Mouse (Mus musculus): ENCODE results near the gene Tex36. TPM values are rescaled to one million over a fixed set of nuclear protein-coding genes. Genes with fewer than 3 reads are reported as not detected.

The Tex36 gene
- polyA plus RNA-seq, 1 experiment from 2014 or later = not detected

DNA sequence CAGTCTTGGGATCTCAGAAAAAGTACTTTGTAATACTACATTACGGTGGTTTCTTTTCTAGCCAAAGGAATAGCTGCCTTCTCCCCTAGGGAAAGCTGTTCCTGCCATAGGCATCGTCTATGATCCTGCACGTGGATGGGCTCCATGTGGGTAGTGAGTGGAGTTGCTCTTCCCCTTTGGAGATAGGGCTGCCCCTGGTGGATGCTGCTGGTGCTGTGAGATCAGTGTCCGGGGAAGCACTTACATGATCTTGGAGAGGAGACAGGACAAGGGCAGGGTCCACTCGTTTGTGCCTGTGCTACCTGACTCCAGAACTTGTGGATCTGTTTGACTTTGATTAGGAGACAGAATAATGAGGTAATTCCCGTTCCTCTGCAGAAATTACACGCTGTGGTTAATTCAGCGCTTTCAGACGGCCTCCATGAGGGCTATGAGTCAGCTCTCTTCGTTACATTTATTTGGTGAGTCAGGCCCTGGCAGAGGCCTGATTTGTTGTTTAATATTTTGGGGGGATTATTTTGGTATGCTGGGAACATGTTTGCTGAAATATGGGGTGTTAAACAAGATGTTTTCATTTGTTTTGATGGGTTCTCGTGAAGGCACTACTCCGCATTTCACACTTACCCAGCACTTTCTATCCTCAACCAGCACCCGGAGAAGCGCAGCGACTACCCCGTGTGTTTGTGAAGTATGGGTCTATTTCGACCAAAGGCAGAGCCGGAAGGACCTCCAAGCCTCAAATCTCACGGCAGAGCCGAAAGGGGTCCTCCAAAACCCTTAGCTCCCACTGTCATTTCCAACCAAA, 22.3 kb downstream of the Tex36 start:
- no peak overlapping the region for H3K4me3 ChIP-seq
- H3K4me2 ChIP-seq = no peak overlapping the region
- no peaks in the 10 kb centered on the region for H3K27me3 ChIP-seq
- no peak for ATAC-seq
- H3K9me3 ChIP-seq (replicated peaks) = no peaks in the 10 kb centered on the region
- no peaks in the 10 kb centered on the region for H3K36me3 ChIP-seq (ENCODE audit: poor library complexity, severe bottlenecking)
- no peak overlapping the region for H3K9ac ChIP-seq
- no peak overlapping the region for H3K27ac ChIP-seq
- no peaks in the 10 kb centered on the region for H3K4me1 ChIP-seq
- 81% methylated on average over 20 of the region's 20 CpGs for WGBS

GRCm38 (mm10) chr7:133576825-133577224, 25.1 kb downstream of the Tex36 start:
- Histone ChIP-seq H3K4me1 (no peaks in the 10 kb centered on the region), H3K4me3 (no peak overlapping the region), H3K27me3 (no peaks in the 10 kb centered on the region), H3K9me3 (replicated peaks) (no peaks in the 10 kb centered on the region), H3K9ac (no peak overlapping the region), H3K27ac (no peak overlapping the region), H3K4me2 (no peak overlapping the region), H3K36me3 (ENCODE audit: poor library complexity, severe bottlenecking) (no peaks in the 10 kb centered on the region)
- whole genome bisulfite sequencing = 53% methylated on average over 4 of the region's 4 CpGs
- ATAC-seq = no peak

DNA sequence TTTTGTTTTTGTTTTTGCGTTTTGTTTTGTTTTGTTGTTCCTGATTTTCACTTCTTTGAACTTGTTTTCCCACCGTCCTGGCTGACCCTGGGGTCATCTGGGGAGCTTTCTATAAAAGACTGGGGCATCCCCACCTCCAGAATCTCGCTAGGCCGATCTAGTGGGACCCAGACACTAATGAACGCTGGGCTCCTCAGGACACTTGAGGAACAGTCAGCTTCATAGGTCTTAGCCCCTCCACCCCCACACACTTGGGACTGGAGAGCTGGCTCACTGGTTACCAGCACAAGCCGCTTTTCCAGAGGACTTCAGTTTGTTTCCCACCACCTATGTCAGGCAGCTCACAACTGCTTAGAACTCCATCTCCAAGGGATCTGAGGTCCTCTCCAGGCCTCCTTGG, 25.7 kb downstream of the Tex36 start:
- H3K36me3 ChIP-seq (ENCODE audit: poor library complexity, severe bottlenecking) = no peaks in the 10 kb centered on the region
- ATAC-seq = no peak
- H3K4me3 ChIP-seq = no peak overlapping the region
- H3K27ac ChIP-seq = no peak overlapping the region
- no peaks in the 10 kb centered on the region for H3K27me3 ChIP-seq
- H3K9ac ChIP-seq = no peak overlapping the region
- no peak overlapping the region for H3K4me2 ChIP-seq
- WGBS = 51% methylated on average over 6 of the region's 6 CpGs
- H3K4me1 ChIP-seq = peaks cover 5% of the 10 kb centered on the region; the same call in 1 of the 2 replicates
- no peaks in the 10 kb centered on the region for H3K9me3 ChIP-seq (replicated peaks)

DNA sequence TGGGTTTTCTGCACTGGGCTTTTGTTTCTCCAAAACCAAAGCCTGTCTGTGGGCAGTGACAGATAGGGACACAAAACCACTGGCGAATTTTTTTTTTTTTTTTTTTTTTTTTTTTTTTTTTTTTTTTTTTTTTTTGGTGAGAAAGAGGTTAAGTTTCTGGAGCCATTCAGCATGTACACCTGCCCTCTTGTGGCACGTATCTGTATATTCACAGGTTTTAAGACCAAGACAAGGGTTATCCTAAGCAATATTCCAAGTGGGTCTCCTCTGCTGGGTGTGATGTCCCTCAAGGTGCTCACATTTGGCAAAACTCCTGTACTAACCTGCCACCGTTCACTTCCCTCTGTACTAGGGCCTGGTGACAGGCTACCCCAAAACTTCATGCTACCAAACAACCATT, 30.0 kb downstream of the Tex36 start:
- no peaks in the 10 kb centered on the region for H3K9me3 ChIP-seq (replicated peaks)
- H3K36me3 ChIP-seq (ENCODE audit: poor library complexity, severe bottlenecking) = no peaks in the 10 kb centered on the region
- 40% methylated on average over 3 of the region's 3 CpGs for WGBS
- H3K27ac ChIP-seq = no peak overlapping the region
- H3K9ac ChIP-seq = no peak overlapping the region
- H3K4me1 ChIP-seq = peaks cover 7% of the 10 kb centered on the region; the same call in 1 of the 2 replicates
- H3K27me3 ChIP-seq = no peaks in the 10 kb centered on the region
- no peak for ATAC-seq
- H3K4me2 ChIP-seq = no peak overlapping the region
- no peak overlapping the region for H3K4me3 ChIP-seq

GRCm38 (mm10) chr7:133569194-133569880, 32.6 kb downstream of the Tex36 start:
- Histone ChIP-seq H3K36me3 (ENCODE audit: poor library complexity, severe bottlenecking) (no peaks in the 10 kb centered on the region), H3K27ac (no peak overlapping the region), H3K27me3 (no peaks in the 10 kb centered on the region), H3K9me3 (replicated peaks) (no peaks in the 10 kb centered on the region), H3K9ac (no peak overlapping the region), H3K4me3 (no peak overlapping the region), H3K4me2 (no peak overlapping the region), H3K4me1 (peaks cover 7% of the 10 kb centered on the region; the same call in 1 of the 2 replicates)
- WGBS = 93% methylated on average over 16 of the region's 16 CpGs
- no peak for ATAC-seq

DNA sequence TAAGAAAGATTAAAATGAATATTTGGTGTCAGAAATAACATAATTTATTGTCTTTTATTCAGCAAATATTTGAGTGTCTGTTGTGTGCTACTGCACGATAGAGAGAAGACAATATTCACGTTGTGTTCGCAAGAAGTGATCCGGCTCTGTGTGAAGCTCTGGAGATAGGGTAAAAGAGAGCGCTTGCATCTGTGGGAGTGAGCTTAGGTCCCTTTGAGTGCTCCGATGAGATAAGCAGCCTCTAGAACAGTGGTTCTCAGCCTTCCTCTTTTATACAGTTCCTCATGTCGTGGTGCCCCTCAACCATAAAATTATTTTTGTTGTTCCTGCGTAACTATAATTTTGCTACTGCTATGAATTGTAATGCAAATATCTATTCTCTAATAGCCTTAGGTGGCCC, 37.4 kb downstream of the Tex36 start:
- no peaks in the 10 kb centered on the region for H3K9me3 ChIP-seq (replicated peaks)
- H3K27ac ChIP-seq = no peak overlapping the region
- no peak overlapping the region for H3K4me2 ChIP-seq
- H3K36me3 ChIP-seq (ENCODE audit: poor library complexity, severe bottlenecking) = no peaks in the 10 kb centered on the region
- no peak for ATAC-seq
- H3K4me1 ChIP-seq = no peaks in the 10 kb centered on the region
- H3K4me3 ChIP-seq = no peak overlapping the region
- H3K9ac ChIP-seq = no peak overlapping the region
- WGBS = 89% methylated on average over 8 of the region's 8 CpGs
- no peaks in the 10 kb centered on the region for H3K27me3 ChIP-seq

DNA sequence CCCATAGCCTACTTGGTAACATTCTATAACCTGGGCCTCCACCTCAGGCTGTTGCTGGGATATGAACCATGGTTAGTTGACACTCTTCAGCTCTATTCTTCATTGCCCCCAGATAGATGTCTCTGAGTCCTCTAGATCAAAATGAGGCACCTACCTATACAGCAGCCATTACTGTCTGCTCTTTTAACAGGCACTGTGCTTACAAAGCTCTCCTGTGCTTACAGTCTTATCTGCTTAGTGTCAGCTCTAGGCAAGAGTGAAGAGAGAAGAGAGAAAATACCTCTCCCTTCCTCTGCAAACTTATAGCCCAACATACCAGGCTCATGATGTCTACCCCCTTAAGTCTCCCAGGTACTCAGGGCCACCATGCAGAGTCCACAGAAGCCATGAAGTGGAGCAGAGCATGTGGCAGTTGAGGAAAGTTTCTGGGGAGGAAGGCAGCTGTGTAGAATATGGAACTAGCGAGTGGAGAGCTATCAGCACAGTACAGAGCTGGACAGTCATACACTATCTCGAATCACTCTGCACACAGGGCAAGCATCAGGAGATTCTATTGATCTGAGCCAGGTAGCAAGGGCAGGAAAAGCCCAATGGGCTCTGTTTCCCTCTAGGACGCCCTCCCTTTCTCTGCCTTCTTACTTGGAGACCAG, 38.7 kb downstream of the Tex36 start:
- no peaks in the 10 kb centered on the region for H3K9me3 ChIP-seq (replicated peaks)
- 81% methylated on average over 3 of the region's 3 CpGs for WGBS
- H3K4me1 ChIP-seq = no peaks in the 10 kb centered on the region
- H3K4me2 ChIP-seq = no peak overlapping the region
- H3K36me3 ChIP-seq (ENCODE audit: poor library complexity, severe bottlenecking) = no peaks in the 10 kb centered on the region
- no peak overlapping the region for H3K4me3 ChIP-seq
- H3K27me3 ChIP-seq = no peaks in the 10 kb centered on the region
- H3K27ac ChIP-seq = no peak overlapping the region
- ATAC-seq = no peak
- H3K9ac ChIP-seq = no peak overlapping the region

DNA sequence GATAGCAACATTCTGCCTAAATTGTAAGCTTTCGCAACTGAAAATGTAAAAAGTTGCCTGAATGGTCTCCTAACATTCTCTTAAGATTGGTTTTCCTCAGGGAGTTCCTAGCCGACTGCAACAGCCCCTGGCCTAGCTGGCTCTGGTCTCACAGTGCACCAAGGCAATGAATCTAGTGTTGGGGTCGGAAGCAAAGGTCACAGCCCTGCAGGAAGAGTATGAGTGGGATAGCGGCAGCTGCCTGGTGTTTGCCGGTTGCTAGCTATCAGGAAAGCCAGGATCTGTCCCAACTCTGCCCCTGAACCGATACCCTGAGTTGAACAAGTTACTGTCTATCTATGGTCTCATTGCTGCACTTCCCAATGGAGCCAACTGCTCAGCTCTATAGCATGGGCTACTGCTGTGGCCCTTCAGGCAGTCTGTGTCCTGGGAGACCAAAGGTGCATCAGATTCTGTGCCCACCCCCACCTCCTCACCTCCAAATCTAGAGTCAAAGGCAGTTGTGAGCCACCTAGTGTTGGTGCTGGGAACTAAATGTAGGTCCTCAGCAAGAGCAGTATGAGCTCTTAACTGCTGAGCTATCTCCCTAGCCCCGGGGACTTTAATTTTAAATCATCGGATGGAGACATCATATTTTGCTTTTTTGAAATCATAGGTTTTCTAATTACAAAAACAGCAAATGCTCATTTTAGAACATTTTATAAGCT, 46.0 kb downstream of the Tex36 start:
- Histone ChIP-seq H3K4me3 (no peak overlapping the region), H3K9ac (no peak overlapping the region), H3K36me3 (ENCODE audit: poor library complexity, severe bottlenecking) (no peaks in the 10 kb centered on the region), H3K4me1 (no peaks in the 10 kb centered on the region), H3K27ac (no peak overlapping the region), H3K4me2 (no peak overlapping the region), H3K9me3 (replicated peaks) (no peaks in the 10 kb centered on the region), H3K27me3 (no peaks in the 10 kb centered on the region)
- no peak for ATAC-seq
- 80% methylated on average over 8 of the region's 8 CpGs for WGBS

DNA sequence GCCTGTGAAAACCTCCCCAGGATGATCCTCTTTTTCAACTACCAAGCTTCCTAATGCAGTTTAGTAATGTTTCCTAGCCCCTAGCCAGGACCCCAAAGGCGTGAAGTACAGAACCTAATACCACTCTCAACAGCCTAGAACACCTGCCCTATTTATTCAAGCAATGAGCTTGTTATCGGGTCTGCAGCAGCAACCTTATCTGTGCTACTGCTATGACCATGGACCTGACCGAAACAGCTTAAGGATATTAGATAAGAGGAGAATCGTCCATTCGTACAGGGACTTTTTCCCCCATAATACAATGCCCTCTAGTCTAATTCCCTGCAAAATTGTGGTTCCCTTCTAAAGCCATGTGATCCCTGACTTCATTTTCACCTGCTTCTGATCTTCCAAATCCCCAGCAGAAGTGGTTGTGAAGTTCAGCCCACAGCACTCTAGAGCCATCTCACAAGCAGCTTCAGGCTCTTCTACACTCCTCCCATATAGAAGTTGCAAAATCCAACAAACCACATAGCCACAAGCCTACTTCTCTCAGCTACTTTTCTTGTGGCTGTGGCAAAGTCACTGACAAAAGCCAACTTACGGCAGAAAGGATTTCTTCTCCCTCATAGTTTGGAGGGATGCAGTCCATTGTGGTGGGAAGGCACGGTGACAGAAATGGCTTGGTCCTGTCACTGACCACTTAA, 49.5 kb downstream of the Tex36 start:
- WGBS = 93% methylated on average over 7 of the region's 7 CpGs
- no peak overlapping the region for H3K9ac ChIP-seq
- no peak overlapping the region for H3K4me3 ChIP-seq
- H3K27ac ChIP-seq = no peak overlapping the region
- H3K36me3 ChIP-seq (ENCODE audit: poor library complexity, severe bottlenecking) = no peaks in the 10 kb centered on the region
- 0 out of 2 replicates have a peak, but pooled peaks cover 4% of the 10 kb centered on the region for H3K9me3 ChIP-seq (replicated peaks)
- no peak for ATAC-seq
- H3K4me2 ChIP-seq = no peak overlapping the region
- H3K4me1 ChIP-seq = no peaks in the 10 kb centered on the region
- H3K27me3 ChIP-seq = no peaks in the 10 kb centered on the region

- H3K9ac ChIP-seq = no peak overlapping the region
- no peak for ATAC-seq
- WGBS = 64% methylated on average over 2 of the region's 2 CpGs
Observed at GRCm38 (mm10) chr7:133551000-133551399, 51.0 kb downstream of the Tex36 start.

DNA sequence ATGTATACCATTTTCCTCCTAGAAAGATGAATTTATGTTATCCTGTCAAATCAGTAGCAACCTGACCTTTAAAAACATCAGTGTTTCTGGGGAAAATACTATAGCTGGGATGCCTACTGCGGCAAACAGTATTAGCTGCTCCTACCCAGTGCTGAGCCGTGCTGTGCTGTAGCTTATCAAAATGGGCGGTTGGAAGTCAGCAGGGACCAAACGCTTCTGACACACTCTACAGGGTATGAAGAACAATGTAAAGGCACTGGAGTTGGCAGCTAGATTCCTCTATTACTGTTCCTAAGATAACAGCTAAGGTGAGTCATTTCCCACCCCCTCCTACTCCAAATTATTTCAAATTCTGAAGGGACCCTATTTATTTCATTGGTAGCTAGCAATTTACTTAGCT, 53.5 kb downstream of the Tex36 start:
- no peaks in the 10 kb centered on the region for H3K27me3 ChIP-seq
- no peaks in the 10 kb centered on the region for H3K4me1 ChIP-seq
- H3K4me2 ChIP-seq = no peak overlapping the region
- 0 out of 2 replicates have a peak, but pooled peaks cover 5% of the 10 kb centered on the region for H3K9me3 ChIP-seq (replicated peaks)
- H3K36me3 ChIP-seq (ENCODE audit: poor library complexity, severe bottlenecking) = no peaks in the 10 kb centered on the region
- WGBS = 83% methylated on average over 4 of the region's 4 CpGs
- H3K27ac ChIP-seq = no peak overlapping the region
- no peak for ATAC-seq
- H3K4me3 ChIP-seq = no peak overlapping the region
- H3K9ac ChIP-seq = no peak overlapping the region

More at GRCm38 (mm10) chr7:133551000-133551399, 51.0 kb downstream of the Tex36 start:
- Histone ChIP-seq H3K4me3 (no peak overlapping the region), H3K4me2 (no peak overlapping the region), H3K36me3 (ENCODE audit: poor library complexity, severe bottlenecking) (no peaks in the 10 kb centered on the region), H3K27me3 (no peaks in the 10 kb centered on the region), H3K4me1 (no peaks in the 10 kb centered on the region), H3K27ac (no peak overlapping the region), H3K9me3 (replicated peaks) (0 out of 2 replicates have a peak, but pooled peaks cover 5% of the 10 kb centered on the region)
